Mouse (Mus musculus): ENCODE results near the gene Olfr453.

DNA sequence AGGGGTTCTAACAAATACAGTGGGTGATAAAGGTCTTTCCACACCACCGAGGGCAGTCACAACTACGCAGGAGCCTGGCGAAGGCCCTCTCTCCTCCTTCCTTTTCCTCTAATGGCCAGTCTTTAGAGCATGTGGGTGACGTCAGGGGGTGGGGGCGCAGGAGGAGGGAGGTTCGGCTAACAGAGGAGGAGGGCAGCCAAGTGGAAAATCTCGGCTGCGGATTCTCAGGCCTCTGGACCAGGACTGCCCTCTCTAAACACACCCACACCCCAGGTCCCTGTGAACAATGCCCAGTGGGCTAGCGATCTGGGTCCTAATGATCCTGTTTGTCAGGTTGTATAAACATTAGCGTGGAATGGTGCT, 47.0 kb upstream of the Olfr453 start:
- TF ChIP-seq POLR2A (IDR thresholded peaks at IDR 0.05; ENCODE audit: borderline replicate concordance, low read depth, low read length): no peak
- no peak for TF ChIP-seq CTCF (IDR thresholded peaks at IDR 0.05; ENCODE audit: low read depth, low read length)
